Mouse (Mus musculus) limb, embryonic 13.5 days (tissue): ENCODE measurements around the gene Klrb1f. TPM values are rescaled to one million over a fixed set of nuclear protein-coding genes. Genes with fewer than 3 reads are reported as not detected.
"Not testable (repeated sequence)": the region's sequence is repeated elsewhere in the genome, so short reads cannot be mapped to it uniquely, and the experiment has no call there.

Experiments
- ATAC-seq: fragments of 200-750 bp; cut with Nextera tagmentation; 2 replicates; pipeline ENCODE4 v1.8.0; 2017; ENCODE audit warnings: low read depth, moderate number of reproducible peaks, moderate TSS enrichment; ENCODE audit not compliant: low FRiP score
- H3K27ac ChIP-seq: fragments of 300-500 bp; sonication (generic); 2 replicates; pipeline ENCODE4 v1.5.1; 2015; ENCODE audit warnings: inconsistent platforms, mild to moderate bottlenecking, moderate library complexity
- H3K27me3 ChIP-seq: fragments of 300-500 bp; sonication (generic); 2 replicates; pipeline ENCODE4 v1.6.1; 2015; ENCODE audit warnings: mild to moderate bottlenecking, inconsistent platforms
- H3K36me3 ChIP-seq: fragments of 300-500 bp; sonication (generic); 2 replicates; pipeline ENCODE4 v1.6.1; 2015; ENCODE audit warnings: inconsistent platforms, mild to moderate bottlenecking, moderate library complexity
- H3K4me1 ChIP-seq: fragments of 300-500 bp; sonication (generic); 2 replicates; pipeline ENCODE4 v1.6.1; 2015; ENCODE audit warnings: inconsistent platforms
- H3K4me2 ChIP-seq: fragments of 300-500 bp; sonication (generic); replicated peaks from 2 replicates; pipeline ENCODE4 v1.6.1; 2015; ENCODE audit warnings: inconsistent platforms, mild to moderate bottlenecking, moderate library complexity
- H3K4me3 ChIP-seq: fragments of 300-500 bp; sonication (generic); 2 replicates; pipeline ENCODE4 v1.5.1; 2015; ENCODE audit warnings: moderate library complexity, mild to moderate bottlenecking, inconsistent platforms
- H3K9ac ChIP-seq: fragments of 300-500 bp; sonication (generic); 2 replicates; pipeline ENCODE4 v1.6.1; 2015; ENCODE audit warnings: mild to moderate bottlenecking, inconsistent platforms
- H3K9me3 ChIP-seq: fragments of 300-500 bp; sonication (generic); 2 replicates; pipeline ENCODE4 v1.6.1; 2016; ENCODE audit warnings: inconsistent platforms
- WGBS: fragments of 180-500 bp; shearing (Covaris S2); methylation state at CpG from one replicate; pipeline ENCODE4 v1.1.7; 2015; 5-methylcytosine and 5-hydroxymethylcytosine counted together
- polyA plus RNA-seq: library from polyadenylated mRNA; unstranded; fragments of >200 nt; fragmentation: Nextera tagmentation; extraction: Ambion mirVana; gene quantifications from 2 replicates; pipeline ENCODE4 v1.2.1, GENCODE M21; 2015

Klrb1f gene
- polyA plus RNA-seq, result 0.19 TPM in 1 of 2 replicates, not detected in the other

DNA sequence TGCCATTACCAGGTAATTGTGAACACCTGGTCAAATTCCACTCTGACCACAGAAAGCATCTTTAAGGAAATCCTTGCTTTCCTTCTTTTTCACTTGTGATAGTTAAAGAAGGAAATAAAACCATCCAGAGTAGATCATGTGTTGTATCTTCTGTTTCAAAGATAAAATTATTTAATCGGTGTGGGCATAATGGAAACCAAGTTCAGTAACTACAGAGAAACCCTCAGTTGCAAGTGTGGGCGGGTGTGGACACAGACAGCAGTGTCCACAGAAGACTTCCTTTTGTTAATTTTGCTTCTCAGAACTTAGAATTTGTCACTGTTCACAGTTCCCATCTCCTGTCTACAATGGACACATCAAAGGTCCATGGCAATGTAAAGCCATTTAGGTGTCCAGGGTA is at the start of gene Klrb1f:
Gene Klrb1f, plus strand, starts transcription at position 301 of the 400 bp plus-strand sequence.
- no peaks in the 10 kb centered on the region; the same call in 1 of the 2 replicates for H3K27me3 ChIP-seq
- no peaks in the 10 kb centered on the region for H3K36me3 ChIP-seq
- 86% methylated on average over 2 of the region's 2 CpGs for WGBS
- 0 out of 2 replicates have a peak, but pooled peaks cover 4% of the 10 kb centered on the region for H3K4me1 ChIP-seq
- H3K4me2 ChIP-seq, result no peak within 1 kb of the TSS
- H3K27ac ChIP-seq, result no peak within 1 kb of the TSS
- no peak for ATAC-seq
- no peak within 1 kb of the TSS for H3K9ac ChIP-seq
- no peaks in the 10 kb centered on the region for H3K9me3 ChIP-seq
- H3K4me3 ChIP-seq, result no peak within 1 kb of the TSS

DNA sequence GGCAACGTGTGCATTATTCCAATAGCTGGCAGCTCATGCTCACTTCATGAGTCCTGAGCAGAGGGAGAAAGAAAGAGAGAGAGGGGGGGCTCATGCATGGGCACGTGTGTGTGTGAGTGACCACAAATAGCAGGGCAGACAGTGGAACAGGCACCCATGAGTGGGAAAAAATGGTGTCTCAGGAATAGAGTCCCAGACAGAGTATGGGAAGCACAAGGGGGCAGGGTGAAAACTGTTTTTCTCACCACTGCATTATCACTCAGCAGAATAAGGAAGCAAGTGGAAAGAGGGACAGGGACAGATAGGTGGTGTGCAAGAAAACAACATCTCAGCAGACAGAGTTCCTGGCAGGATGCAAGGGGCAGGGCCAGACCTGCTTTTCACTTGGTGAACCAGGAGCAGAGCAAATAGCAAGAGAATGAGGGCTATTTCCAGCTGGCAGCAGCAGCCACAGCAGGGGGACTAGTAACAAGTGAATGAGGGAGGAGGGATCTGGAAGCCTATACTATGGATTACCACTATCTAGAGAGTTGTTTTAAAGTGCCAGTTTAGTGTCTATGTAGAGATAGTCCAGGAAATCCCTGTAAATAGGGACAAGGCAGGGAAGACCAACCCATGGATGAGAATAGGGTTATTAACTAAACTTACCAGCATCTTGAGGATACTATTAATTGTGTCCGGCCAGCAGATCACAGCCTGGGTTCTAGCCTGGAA is 49.5 kb upstream of the Klrb1f start:
- Histone ChIP-seq H3K27me3 (no peaks in the 10 kb centered on the region), H3K9me3 (no peaks in the 10 kb centered on the region), H3K4me2 (no peak overlapping the region), H3K4me3 (no peak overlapping the region), H3K4me1 (0 out of 2 replicates have a peak, but pooled peaks cover 6% of the 10 kb centered on the region), H3K36me3 (no peaks in the 10 kb centered on the region), H3K27ac (no peak overlapping the region), H3K9ac (no peak overlapping the region)
- whole genome bisulfite sequencing, result 74% methylated on average over 3 of the region's 3 CpGs
- ATAC-seq, result no peak

DNA sequence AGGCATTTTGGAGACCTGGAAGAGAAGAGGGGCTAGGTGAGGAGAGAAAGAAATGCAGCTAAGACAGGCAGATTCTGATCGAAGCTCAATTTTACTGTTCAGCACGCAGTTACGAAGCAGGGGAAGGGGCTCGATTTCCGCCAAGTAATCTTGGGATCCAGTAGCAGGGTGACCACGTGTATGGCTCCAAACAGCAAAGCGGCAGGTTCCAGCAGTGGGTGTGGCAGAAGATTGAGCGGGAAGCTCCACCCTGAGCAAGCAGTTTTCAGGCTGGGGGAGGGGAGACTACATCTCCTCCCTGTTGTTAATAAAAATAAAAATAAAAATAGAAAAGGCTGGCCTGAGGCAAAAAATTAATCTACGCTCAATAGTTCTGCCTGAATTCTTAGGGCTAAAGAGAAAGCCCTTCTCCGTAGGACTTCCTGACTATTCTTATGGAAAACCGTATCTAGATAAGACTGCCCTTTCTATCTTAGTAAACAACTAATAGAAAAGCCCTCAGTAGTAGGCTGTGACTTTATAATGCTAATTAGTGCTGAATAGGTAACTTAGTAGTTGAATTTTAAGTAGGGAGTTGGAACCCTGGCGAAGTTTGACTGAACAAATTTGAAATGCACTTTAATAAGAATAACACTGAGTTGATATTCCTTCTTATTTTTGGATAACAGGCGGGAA is 48.8 kb upstream of the Klrb1f start:
- Histone ChIP-seq H3K9me3 (no peaks in the 10 kb centered on the region), H3K27me3 (no peaks in the 10 kb centered on the region), H3K4me1 (0 out of 2 replicates have a peak, but pooled peaks cover 6% of the 10 kb centered on the region), H3K9ac (no peak overlapping the region), H3K4me2 (no peak overlapping the region), H3K27ac (no peak overlapping the region), H3K36me3 (no peaks in the 10 kb centered on the region), H3K4me3 (no peak overlapping the region)
- no peak for ATAC-seq
- WGBS, result 78% methylated on average over 13 of the region's 13 CpGs

DNA sequence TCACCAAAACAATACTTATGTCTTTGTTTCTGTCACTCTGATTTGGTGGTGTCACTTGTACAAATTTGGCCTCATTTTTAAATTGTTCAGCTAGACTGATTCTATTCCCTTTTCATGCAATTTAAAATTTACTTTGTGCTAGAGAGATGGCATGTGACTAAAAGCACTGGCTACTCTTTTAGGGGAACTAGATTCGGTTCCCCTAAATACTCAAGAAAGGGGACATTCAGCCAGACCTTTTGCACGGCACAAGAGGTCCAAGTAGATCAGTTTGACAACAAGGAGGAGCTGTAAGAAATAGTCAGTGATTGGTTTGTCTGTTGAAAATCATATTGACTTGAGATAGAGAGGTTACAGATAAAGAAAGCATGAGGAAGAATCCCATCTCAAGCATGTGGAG is 44.3 kb upstream of the Klrb1f start:
- Histone ChIP-seq H3K27me3 (no peaks in the 10 kb centered on the region), H3K9me3 (no peaks in the 10 kb centered on the region), H3K27ac (no peak overlapping the region), H3K4me1 (no peaks in the 10 kb centered on the region), H3K9ac (no peak overlapping the region), H3K4me3 (no peak overlapping the region), H3K4me2 (no peak overlapping the region), H3K36me3 (no peaks in the 10 kb centered on the region)
- WGBS, result 83% methylated on average over 2 of the region's 2 CpGs
- ATAC-seq, result no peak

DNA sequence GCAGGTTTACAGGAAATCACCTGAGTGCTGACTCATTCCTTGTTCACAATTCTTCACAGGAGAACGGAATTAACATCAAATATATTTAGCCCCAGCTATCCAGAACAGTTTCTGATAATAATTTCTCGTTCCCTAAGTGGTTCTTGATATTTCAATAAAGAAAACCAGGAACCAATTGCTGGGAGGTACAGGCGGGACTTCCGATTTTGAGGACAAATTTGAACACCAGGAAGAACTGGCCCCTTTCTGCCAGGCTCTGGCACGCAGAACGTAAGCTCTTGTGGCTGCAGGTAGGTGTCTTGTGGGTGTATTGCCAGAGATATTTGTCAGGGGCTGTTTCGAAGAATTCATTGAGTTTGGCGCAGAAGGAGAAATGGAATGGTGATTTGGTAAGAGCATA is 37.1 kb upstream of the Klrb1f start:
- no peaks in the 10 kb centered on the region for H3K27me3 ChIP-seq
- no peak overlapping the region for H3K27ac ChIP-seq
- H3K9me3 ChIP-seq, result no peaks in the 10 kb centered on the region
- H3K4me1 ChIP-seq, result no peaks in the 10 kb centered on the region
- H3K4me2 ChIP-seq, result no peak overlapping the region
- ATAC-seq, result no peak
- H3K9ac ChIP-seq, result no peak overlapping the region
- H3K4me3 ChIP-seq, result no peak overlapping the region
- 86% methylated on average over 8 of the region's 8 CpGs for WGBS
- no peaks in the 10 kb centered on the region for H3K36me3 ChIP-seq

DNA sequence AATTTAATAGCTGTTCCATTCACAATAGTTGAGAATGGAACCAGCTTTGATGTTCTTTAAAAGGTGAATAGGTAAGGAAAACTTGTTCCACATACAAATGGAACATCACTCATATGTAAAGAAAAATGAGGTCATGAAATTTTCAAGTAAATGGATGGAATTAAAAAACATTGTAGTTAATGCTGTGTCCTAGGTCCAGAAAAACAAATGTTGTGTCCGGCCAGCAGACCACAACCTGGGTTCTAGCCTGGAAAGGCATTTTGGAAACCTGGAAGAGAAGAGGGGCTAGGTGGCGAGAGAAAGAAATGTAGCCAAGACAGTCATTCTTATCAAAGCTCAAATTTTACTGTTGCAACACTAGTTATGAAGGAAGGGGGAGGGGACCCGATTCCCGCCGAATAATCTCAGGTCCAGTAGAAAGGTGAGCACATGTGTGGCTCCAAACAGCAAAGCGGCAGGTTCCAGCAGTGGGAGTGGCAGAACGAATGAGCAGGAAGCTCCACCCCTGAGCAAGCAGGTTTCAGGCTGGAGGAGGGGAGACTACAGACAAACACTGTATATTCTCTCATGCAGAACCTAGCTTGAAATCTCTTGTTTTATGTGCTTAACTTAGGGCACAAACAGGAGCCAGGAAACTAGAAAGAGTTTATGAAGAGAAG is 35.7 kb upstream of the Klrb1f start:
- H3K36me3 ChIP-seq, ATAC-seq, H3K27ac ChIP-seq: not testable (repeated sequence)

DNA sequence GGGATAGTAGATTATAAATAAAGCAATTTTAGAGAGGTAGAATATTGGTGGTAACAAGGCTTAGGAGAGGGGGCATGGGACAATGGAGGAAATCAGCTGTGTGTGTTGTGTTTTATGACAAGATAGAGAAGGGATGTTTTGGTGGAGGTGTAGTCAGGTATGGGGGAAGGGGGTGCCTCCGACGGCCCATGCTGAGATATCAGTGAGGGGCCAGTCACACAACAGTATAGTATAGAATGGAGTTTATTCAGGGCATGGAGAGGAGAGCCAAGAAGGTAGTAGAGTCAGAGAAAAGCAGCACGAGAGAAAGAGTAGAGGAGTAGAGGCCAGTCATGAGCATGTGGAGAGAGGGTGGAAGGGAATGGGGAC is 35.2 kb upstream of the Klrb1f start:
- Histone ChIP-seq H3K9me3 (no peaks in the 10 kb centered on the region), H3K9ac (no peak overlapping the region), H3K27me3 (no peaks in the 10 kb centered on the region), H3K4me3 (no peak overlapping the region), H3K4me2 (no peak overlapping the region), H3K36me3 (no peaks in the 10 kb centered on the region), H3K4me1 (no peaks in the 10 kb centered on the region), H3K27ac (no peak overlapping the region)
- WGBS, result 88% methylated on average over 3 of the region's 3 CpGs
- ATAC-seq, result no peak

More for the DNA sequence above, 35.7 kb upstream of the Klrb1f start:
- not testable (repeated sequence) for H3K27me3 ChIP-seq, H3K4me2 ChIP-seq, H3K4me3 ChIP-seq, H3K9me3 ChIP-seq, H3K9ac ChIP-seq, H3K4me1 ChIP-seq
- 85% methylated on average over 7 of the region's 7 CpGs for WGBS

DNA sequence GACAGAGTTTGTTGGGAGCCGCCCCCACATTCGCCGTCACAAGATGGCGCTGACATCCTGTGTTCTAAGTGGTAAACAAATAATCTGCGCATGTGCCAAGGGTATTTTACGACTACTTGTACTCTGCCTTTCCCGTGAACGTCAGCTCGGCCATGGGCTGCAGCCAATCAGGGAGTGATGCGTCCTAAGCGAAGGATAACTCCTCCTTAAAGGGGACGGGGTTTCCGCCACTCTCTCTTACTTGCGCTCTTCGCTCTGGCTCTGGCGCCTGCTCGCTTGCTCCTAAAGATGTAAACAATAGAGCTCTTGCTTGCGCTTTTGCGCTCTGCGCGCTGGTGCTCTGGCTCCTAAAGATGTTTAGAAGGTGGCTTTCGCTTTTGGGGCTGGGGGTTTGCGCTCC is 33.7 kb upstream of the Klrb1f start:
- H3K36me3 ChIP-seq, H3K4me1 ChIP-seq, H3K9me3 ChIP-seq, H3K27ac ChIP-seq, ATAC-seq, H3K9ac ChIP-seq, H3K4me3 ChIP-seq, H3K4me2 ChIP-seq, H3K27me3 ChIP-seq: not testable (repeated sequence)
- 96% methylated on average over 19 of the region's 23 CpGs for WGBS

DNA sequence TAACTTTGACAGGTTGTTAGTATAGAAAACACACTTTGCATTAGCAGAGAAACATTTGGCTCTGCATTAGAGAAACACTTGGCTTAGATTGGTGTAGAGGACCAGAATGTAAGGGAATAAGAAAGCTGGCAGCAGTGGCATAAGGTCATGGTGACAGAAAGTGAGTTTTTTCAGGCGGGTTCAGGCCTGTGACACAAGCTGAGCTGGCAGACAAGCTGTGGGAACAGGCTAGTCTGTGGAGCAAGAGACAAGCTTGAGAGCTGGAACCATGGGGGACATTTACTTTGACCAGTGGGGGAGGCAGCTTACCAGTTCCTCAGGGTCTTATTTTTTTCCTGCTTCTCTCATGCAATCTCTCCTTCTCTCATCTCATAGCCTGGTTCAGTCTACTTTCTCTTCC is 32.7 kb upstream of the Klrb1f start:
- Histone ChIP-seq H3K9me3 (no peaks in the 10 kb centered on the region), H3K27me3 (no peaks in the 10 kb centered on the region)

DNA sequence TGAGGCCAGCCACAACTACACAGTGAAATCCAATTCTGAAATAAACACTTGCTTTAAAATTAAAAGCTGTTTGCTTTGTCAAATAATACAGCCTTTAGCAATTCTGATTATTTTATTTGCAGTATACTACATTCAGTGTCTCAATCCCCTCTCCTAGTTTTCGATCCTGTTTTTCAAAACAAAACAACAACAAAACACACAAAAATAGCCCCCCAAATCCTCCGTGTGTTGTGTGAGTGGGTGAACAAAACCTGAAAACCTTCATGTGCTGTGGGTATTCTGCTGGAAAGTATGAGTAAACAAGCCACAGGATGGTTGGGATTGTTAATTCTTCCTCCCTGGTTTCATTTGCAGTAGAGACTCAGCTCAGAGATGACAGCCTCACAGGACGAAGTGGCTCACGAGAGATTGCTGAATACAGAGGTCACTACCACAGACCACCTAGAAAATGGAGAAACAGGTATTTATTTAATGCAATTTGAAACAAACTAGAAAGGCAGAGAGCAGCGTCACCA is 31.9 kb upstream of the Klrb1f start:
- no peak for ATAC-seq
- no peaks in the 10 kb centered on the region for H3K9me3 ChIP-seq
- no peaks in the 10 kb centered on the region for H3K4me1 ChIP-seq
- WGBS, result 78% methylated on average over 5 of the region's 5 CpGs
- no peak overlapping the region for H3K27ac ChIP-seq
- no peak overlapping the region for H3K4me3 ChIP-seq
- H3K36me3 ChIP-seq, result no peaks in the 10 kb centered on the region
- no peaks in the 10 kb centered on the region for H3K27me3 ChIP-seq
- no peak overlapping the region for H3K4me2 ChIP-seq
- H3K9ac ChIP-seq, result no peak overlapping the region

More for the DNA sequence above, 32.7 kb upstream of the Klrb1f start:
- Histone ChIP-seq H3K36me3 (no peaks in the 10 kb centered on the region), H3K4me2 (no peak overlapping the region), H3K9ac (no peak overlapping the region), H3K27ac (no peak overlapping the region), H3K4me1 (no peaks in the 10 kb centered on the region), H3K4me3 (no peak overlapping the region)
- 52% methylated on average over 1 of the region's 1 CpGs for WGBS
- ATAC-seq, result no peak

DNA sequence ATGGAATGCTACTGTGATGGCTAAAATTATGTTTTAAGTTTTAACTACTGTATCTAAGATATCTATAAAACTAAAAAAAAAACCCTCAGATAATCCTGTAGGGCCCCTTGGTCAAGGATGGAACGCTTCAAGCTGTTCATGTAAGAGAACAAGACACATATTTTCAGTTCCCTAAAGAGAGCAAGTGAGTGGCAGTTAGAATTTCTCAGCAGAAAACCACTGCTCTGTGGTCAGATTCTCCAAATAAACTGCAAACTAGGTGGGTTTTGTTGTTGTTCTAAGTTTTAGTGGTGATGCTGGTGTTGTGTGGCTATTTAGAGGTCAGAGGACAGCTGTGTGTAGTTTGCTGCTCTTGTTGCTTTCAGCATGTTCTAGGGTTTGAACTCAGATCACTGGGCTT is 31.3 kb upstream of the Klrb1f start:
- Histone ChIP-seq H3K4me2 (no peak overlapping the region), H3K27me3 (no peaks in the 10 kb centered on the region), H3K9ac (no peak overlapping the region), H3K4me3 (no peak overlapping the region), H3K4me1 (no peaks in the 10 kb centered on the region), H3K27ac (no peak overlapping the region), H3K9me3 (no peaks in the 10 kb centered on the region), H3K36me3 (no peaks in the 10 kb centered on the region)
- no peak for ATAC-seq
- WGBS, result 79% methylated on average over 1 of the region's 1 CpGs
